Mouse (Mus musculus): ENCODE measurements around the gene Atp6v1e2. TPM values are rescaled to one million over a fixed set of nuclear protein-coding genes. Genes with fewer than 3 reads are reported as not detected.

Atp6v1e2 gene
- not detected for total RNA-seq (2022)

DNA sequence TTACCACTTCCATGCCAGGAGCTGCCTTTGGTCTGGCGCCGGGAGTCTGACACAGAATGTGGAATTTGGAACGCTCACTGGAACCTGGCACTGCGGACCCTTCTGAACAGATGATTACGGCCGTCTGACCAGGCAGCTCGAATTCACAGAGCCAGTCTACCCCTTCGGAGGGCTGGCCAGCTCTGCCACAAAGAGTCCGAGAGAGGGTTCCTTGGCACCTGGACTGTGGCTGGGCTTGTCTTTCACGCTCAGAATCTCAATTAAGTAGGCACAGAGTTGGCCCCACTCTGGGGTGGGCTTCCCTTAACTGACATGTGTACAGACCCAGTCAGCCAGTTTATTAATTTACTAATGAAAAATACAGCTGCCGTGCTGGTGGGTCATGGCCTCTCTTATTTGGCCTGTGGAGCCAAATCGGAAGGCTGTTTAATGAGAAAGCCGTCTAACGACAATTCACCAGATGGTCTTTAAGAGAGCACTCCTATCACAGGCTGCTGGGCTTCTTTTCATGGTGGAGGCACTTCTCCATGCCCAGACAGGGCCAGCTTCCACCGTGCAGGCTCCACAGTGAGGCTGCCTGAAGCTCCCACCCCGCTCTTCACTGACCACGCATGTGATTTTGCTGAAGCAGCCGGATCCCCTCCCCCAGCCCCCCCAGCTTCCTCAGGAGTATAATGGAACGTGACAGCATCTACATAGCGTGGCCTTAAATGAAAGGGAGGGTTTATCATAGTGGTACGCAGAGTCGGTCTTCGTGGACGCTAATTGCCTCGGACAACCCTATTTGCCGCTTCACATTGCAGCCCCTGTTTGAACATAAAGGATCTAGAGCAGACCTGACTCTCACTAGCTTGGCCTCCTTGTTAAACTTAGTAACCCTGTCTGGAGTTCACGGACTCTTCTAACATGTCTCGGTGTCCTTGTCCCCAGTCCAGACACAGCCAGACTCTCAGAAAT is at the start of gene Atp6v1e2:
Gene Atp6v1e2 (minus strand): TSS at position 58 of the 957 bp plus-strand sequence.
- DNase-seq (ENCODE audit: low spot score in 2 of 2), result peak in 1 of 2 experiments; percentile 62

DNA sequence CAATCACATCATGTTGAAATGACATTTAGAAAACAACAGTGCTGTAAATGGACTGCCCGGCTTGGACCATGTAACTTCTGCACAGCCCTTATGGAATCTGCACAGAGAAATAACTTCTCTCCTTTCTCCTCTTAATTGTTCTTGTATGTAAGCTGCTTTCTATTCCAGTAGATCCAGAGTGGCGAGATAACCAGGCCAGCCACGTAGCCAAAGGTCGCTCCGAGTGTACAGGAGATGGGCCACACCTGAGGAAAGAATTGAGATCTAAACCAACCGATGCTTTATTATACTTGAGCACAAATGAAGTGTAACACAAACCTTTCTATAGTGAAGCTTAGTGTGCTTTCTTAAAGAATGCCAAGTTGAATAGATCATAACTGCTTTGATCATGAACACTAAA is 49.6 kb upstream of the Atp6v1e2 start:
- DNase-seq (ENCODE audit: low spot score in 2 of 2), result no peak

DNA sequence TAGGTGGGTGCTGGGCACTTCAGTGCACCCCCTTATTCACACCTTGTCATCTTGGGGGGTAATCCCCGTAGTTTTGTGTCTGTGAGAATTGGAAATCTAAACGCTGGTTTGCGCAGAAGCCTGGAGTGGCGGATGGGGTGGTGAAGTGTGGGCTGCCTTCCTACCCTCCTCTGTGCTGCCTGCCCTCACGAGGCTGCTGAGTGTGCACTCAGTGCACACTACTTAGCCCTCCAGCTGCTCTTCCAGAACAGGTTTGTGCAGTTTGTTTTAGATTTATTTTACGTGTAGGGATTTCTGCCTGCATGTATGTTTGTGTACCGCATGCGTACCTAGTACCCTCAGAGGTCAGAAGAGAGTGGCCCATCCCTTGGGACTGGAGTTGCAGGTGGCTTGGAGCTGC is 43.6 kb upstream of the Atp6v1e2 start:
- DNase-seq (ENCODE audit: low spot score in 2 of 2), result no peak

DNA sequence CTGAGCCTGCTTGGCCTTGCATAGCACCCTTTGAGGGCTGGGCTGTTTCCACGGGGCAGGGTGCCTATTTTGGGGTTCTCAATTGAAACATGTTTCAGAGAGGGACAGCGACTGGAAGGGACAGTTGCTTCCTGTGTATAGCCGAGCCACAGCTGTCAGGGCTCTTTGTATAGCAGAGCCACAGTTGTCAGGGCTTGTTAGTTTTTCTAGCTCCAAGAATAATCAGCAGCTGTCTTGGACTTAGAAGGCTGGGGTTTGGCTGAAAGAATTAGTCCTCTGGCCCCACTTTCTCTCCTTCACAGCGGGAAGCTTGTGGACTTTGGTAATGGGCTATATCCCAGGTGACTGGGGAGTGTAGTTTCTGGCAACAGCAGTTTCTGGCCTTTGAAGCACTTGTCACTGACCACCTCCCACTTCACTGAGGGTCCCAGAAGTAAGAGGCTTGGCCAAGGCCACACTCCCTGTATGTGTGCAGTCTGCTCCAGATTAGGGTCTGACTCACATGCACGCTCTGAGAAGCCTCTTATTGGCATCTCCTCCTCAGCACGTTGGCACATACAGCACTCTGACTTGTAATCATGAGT is 41.0 kb upstream of the Atp6v1e2 start:
- peak in 1 of 2 experiments; percentile 31 for DNase-seq (ENCODE audit: low spot score in 2 of 2)

DNA sequence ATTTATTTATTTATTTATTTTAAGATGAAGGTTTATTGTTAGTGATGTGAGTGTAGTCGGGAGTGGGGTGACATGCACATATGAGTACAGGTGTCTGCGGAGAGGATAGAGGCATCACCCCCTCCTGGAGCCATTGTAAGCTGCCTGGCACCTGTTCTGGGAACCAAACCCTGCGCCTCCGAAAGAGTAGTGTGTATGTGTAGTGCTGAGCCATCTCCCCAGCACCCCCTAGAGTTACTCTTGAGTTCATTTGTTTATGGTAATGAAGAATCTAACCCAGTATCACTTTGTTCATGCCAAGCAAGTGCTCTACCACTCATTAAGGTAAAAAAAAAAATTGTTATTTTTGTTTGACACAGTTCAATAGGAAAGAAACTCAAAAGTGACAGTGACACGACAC is 40.5 kb upstream of the Atp6v1e2 start:
- DNase-seq (ENCODE audit: low spot score in 2 of 2), result no peak

DNA sequence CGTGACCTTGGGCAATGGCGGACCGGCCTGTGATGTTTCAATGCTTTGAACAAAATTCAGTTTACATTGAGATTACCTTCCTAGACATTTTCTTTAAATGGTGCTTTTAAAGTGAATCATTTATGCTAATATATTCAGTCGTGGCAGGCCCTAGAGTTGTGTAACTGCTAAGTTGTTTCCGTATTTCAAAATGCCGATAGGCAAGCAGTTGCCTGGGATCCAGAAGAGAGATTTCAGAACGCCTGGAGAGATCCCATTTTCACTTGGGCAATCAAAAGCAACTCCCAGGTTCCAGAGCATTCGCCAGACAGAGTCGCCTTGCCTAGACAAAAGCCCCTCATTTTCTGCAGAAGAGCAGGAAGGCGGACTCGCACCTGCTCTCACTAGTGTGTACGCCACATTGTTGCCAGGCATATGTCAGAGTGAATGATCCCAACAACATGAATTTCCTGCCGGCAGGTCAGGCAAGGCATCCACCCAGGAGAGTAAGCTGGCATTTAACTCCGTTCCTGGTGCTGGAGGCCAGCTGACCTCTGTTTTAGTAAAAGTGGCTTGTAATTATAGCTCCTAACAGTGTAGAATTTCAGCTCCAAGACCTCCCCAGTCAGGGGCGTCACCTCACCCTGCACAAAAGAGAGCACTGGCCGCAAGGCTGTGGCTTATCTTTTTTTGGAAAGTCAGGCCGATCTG is 38.9 kb upstream of the Atp6v1e2 start:
- DNase-seq (ENCODE audit: low spot score in 2 of 2), result no peak

DNA sequence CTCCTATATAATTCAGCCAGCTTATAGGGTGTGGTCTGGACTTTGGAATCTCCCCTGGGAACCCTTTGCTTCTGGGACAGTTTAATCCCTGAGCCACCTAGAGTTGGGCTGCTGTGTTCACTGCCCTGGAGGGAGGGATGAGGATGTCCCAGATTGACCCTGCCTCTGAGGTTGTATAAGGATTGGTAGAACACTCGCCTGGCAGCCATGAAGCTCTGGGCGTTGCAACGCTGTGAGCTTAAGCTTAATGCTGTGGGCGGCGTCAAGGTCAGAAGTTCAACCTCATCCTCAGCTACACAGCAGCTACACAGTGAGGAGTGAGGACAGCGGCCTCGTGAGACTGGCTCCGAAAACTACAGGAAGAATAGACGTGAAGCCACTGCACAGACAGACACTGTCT is 34.8 kb upstream of the Atp6v1e2 start:
- no peak for DNase-seq (ENCODE audit: low spot score in 2 of 2)

DNA sequence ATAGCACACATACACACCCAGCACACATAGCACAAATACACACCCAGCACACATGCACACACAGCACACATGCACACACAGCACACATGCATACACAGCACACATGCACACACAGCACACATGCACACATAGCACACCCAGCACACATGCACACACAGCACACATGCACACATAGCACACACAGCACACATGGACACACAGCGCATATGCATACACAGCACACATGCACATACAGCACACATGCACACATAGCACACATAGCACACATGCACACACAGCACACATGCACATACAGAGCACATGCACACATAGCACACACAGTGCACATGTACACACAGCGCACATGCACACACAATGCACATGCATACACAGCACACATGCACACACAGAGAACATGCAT is 34.0 kb upstream of the Atp6v1e2 start:
- DNase-seq (ENCODE audit: low spot score in 2 of 2), result no peak

DNA sequence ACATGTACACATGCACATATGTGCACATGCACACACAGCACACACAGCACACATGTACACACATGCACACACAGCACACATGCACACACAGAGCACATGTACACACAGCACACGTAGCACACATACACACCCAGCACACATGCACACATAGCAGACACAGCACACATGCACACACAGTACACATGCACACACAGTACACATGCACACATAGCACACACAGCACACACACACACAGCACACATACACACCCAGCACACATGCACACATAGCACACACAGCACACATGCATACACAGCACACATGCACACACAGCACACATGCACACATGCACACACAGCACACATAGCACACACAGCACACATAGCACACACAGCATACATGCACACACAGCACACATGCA is 33.5 kb upstream of the Atp6v1e2 start:
- no peak for DNase-seq (ENCODE audit: low spot score in 2 of 2)

DNA sequence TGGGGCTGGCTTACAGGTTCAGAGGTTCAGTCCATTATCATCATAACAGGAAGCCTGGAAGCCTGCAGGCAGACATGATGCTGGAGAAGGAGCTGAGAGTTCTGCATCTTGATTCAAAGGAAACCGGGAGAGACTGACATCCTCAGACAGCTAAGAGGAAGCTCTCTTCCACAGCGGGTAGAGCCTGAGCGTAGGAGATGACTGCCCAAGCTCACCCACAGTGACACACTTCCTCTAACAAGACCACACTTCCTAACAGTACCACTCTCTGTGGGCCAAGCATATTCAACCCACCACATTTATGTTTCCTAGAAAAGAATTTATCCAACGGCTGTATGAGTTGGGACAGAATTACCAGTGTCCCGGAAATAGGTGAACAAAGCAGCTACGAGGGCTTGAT is 30.8 kb upstream of the Atp6v1e2 start:
- no peak for DNase-seq (ENCODE audit: low spot score in 2 of 2)

DNA sequence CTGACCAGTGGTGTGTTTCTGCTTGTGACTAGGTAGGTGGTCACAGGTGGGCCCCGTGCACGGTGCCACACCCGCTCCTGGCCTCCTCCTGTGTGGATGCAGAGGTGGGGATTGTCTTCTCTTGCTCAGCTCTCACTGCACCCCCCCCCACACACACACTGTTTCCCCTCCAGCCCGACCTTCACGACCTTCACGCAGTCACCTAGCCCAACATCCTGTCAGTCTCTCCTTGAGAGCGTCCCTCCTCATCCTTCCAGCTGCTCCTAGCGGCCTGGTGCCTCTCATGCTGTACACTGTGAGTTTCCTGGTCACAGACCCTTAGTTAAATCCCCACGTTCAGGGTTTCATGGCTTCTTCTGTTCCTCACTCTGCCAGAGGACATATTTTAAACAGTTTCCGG is 28.7 kb upstream of the Atp6v1e2 start:
- no peak for DNase-seq (ENCODE audit: low spot score in 2 of 2)

DNA sequence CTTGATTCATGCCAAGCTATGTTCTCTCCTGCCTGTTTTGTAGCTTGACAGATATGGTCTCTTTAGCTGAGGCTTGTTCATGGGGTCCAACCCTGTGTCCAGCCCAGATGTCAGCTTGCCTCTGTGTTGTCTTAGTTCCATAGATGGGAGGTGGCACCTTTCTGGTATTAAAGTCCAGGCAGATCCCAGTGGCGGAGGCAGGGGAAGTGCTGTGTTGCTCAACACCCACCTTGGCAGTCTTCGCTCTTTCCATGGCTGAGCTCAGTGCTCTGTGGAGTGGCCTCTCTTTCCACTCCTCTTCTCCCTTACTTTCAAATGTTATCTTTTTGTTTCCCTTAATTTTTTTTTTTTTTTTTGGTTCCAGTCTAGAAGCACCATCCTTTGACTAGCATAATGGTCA is 25.4 kb upstream of the Atp6v1e2 start:
- DNase-seq (ENCODE audit: low spot score in 2 of 2), result no peak

DNA sequence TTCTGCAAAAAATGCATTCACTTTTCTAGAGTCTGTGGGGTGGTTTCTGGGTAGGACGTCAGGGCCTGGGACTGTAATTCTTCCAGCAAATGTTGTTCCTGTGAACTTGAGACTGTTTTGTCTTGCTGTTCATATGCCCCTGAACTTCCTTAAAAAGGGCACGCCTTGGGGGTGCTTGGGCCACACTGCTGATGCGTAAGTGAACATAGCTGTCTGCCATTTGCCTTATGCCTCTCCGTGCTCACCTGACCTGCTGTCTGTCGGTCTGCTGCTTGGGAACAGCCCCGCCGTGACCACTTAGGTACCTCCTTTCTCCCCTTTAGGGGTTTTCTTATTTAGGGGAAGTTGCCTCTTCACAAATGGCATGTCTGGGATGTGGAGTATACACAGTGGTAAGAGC is 24.2 kb upstream of the Atp6v1e2 start:
- DNase-seq (ENCODE audit: low spot score in 2 of 2), result no peak

DNA sequence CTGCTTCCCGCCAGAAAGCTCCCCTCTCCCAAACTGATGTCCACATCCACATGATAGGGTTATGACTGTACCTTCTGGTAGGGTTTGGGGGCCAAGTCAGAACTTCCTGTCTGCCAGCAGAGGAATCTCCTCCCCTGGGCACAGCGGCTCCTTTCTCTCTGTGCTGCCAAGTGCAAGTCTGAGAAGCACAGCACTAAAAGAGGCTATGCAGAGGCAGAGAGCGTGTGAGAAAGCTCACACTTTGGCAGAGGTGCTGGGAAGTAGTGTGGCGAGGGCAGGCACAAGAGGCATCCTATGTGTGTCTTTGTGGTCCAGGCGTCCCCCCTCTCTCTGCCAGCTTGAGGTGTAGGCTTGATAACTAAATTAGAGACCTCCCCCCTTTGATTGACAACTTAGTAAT is 23.3 kb upstream of the Atp6v1e2 start:
- DNase-seq (ENCODE audit: low spot score in 2 of 2), result no peak

DNA sequence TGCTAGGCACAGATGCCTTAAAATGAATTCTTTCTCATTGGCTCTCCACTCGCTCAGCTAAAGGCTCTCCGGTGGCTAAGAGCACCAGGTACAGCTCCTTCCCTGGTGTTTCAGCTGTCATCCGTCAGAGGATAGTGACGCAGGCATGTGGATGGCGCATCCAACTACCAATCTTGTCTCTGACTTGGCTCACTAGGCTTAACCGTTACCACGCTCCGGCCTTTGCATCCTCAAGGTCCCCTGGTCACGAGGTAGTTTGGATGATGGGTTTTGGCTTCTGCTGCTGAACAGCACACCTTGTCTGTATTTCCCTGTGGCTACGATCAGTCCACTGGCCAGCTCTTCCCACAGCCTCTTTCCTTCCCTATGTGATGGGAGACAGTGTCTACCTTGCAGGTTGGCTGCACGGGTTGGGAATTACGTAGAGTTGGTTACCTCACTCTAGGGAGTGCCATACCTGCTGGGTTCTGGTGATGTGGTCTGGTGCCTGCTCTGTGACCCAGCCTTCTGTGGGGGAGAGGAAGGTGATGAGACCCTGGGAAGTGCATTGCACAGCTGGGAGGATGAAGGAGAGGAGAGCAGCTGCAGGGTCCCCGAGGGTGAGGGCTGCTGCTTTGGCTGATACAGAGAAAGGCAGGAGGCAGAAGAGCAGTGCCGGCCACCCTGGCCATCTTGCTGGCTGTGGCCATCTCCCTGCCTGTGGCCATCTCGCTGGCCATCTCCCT is 22.5 kb upstream of the Atp6v1e2 start:
- no peak for DNase-seq (ENCODE audit: low spot score in 2 of 2)

DNA sequence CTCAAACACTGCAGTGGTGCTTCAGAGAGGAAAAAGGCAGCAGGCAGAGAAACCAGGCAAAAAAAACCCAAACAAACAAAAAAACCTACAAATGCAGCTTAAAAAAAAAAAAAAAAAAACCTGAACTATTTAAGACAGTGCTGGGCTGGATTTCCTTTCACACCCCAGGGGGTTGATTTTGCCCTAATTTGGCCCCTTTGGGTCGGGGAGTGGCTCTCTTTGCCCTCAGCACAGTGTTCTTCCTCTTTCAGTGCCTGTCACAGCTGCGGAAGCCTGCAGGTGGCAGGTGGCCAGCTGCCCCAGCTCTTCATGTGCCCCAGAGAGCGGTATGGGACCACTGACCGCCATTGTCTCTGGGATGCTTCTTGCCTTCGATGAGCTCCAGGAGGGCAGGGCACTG is 21.9 kb upstream of the Atp6v1e2 start:
- DNase-seq (ENCODE audit: low spot score in 2 of 2), result no peak

DNA sequence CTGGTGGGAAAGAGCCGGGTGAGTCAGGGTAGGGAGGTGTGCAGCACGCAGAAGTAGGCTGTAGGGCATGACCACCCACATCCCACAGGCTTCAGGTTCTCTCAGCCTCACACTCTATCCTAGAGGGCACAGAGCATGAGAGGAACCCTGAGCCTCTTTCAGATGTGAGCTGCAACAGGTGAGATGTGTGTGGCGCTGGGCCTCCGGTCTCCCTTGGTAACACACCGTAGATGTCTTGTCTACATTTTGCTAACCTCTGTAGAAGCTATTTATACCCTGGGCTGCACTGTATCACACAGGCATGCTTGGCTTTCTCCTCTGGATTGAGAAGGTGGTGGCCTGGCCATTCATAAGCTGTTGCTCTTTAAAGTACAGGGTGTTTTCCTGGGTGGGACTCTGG is 20.9 kb upstream of the Atp6v1e2 start:
- no peak for DNase-seq (ENCODE audit: low spot score in 2 of 2)

DNA sequence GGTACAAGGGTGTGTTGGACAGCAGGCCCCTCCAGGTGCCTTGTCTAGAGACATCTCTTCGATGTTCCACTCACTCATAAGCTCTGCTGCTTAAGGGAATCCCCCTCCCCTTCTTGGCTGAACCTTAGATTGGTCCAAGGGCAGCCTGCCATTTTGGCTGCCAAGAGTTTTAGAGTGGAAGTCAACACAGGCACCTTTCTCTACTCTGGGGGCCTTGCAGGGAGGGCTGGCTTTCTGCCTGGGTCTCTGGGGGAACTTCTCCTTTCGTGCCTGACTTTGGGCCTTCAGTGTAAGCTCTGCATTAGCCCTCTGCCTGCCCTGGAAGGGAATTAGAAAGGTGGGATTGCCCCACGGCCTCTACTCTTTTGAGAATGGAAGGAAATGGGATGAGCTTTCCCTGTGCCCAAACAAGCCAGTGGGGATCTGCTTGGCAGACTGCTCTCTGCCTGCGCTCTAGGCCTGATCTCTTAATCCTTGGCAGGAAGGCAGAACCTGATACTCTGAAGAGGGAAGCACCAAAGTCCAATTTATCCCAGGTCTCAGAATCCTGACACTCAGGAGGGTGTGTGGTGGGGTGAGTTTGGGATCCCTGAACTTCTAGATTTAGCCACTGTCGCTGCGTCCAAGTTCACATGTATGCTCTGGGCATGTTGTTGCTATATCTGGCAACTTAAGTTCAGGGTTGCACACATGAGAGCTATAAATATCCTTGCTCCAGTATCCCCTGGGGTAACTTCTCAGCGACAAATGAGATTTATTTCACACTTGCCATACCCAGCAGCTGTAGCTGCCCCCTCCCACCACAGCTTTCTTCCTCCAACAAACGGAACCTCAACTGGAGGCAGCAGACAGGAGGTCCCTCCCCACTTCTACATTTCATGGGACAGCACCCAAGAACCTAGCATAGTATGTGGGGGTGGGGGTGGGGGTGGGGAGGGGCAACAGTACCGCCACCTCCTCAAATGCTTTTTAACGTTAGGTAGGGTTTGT is 20.1 kb upstream of the Atp6v1e2 start:
- DNase-seq (ENCODE audit: low spot score in 2 of 2), result peak in 1 of 2 experiments; percentile 65

DNA sequence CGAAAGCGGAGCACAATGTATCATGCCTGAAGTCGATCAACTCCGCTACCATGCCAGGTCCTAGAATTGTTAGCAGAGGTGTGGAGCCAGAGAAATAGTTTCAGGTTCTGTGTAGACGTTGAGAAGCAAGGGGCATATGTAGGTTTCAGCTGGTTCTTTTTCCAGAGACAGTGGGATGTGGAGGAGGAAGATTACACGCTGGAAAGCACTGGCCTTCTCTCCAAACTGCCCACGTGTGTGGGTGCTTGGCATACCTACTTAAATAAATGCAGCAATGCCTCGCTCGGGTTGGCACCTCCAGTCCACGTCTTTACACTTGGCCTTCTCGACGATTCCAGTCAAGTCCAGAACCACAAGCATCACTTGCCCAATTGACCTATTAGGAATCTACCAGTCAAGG is 19.4 kb upstream of the Atp6v1e2 start:
- no peak for DNase-seq (ENCODE audit: low spot score in 2 of 2)

DNA sequence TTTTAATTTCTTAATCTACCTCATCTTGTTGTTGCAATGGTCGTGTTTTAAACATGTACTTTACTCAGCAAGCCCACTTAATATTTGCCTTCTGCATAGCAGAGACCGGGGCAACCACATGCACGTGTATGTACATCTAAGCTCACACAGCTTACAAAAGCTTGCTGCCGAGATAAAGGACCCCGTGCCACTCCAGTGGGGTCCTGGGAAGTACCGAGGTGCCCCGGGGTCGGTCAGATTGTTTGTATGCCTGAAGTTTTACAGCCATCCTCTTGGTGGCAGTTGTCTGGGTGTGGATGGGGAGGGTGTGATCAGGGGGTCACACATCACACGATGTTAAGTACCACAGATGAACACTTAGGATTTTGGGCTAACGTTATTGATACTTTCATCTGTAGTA is 18.3 kb upstream of the Atp6v1e2 start:
- no peak for DNase-seq (ENCODE audit: low spot score in 2 of 2)
